Mouse (Mus musculus): ENCODE measurements around the gene Ak8. TPM values are rescaled to one million over a fixed set of nuclear protein-coding genes. Genes with fewer than 3 reads are reported as not detected.

Gene Ak8
- polyA plus RNA-seq, 1 experiment from 2014 or later, result 0.41 TPM

GRCm38 (mm10) chr2:28780001-28780782, 80.2 kb downstream of the Ak8 start:
- H3K36me3 ChIP-seq (replicated peaks; ENCODE audit: insufficient read depth, low read length), result no peaks in the 10 kb centered on the region
- H3K4me2 ChIP-seq (ENCODE audit: low read depth, low read length), result no peak overlapping the region
- no peak overlapping the region for H3K4me3 ChIP-seq (ENCODE audit: low read depth, low read length)
- no peaks in the 10 kb centered on the region for H3K4me1 ChIP-seq (ENCODE audit: insufficient read depth)
- no peak overlapping the region for H3K27ac ChIP-seq (ENCODE audit: low read depth)
- DNase-seq (no peak), ATAC-seq (no peak)
- H3K9me3 ChIP-seq (ENCODE audit: low read length), result no peaks in the 10 kb centered on the region
- no peaks in the 10 kb centered on the region for H3K27me3 ChIP-seq (ENCODE audit: insufficient read depth, low read length)
- whole genome bisulfite sequencing (ENCODE audit: insufficient replicate concordance), result 69% methylated on average over 16 of the region's 16 CpGs
- TF ChIP-seq CTCF (IDR thresholded peaks at IDR 0.05; ENCODE audit: low read depth) (no peak), EP300 (IDR thresholded peaks at IDR 0.05; ENCODE audit: low read depth) (no peak)
- H3K9ac ChIP-seq (replicated peaks), result no peak overlapping the region

DNA sequence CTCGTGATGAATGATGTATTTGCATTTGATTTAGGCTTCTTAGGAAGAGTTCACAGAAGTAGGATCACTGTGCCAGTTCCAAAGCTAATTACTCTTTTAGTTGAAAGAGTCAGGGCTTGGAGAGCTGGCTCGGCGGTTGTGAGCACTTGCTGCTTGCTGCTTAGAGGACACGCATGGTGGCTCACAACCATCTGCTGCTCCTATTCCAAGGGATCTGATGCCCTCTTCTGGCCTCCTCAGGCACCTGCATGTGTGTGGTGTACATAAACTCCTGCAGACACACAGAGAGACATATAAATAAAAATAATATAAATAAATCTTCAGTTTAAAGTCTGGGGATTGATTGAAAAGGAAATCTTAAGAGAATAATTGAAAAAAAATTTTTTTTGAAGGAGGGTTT, 81.3 kb downstream of the Ak8 start:
- no peak overlapping the region for H3K27ac ChIP-seq (ENCODE audit: low read depth)
- no peaks in the 10 kb centered on the region for H3K4me1 ChIP-seq (ENCODE audit: insufficient read depth)
- WGBS (ENCODE audit: insufficient replicate concordance), result 91% methylated on average over 4 of the region's 4 CpGs
- DNase-seq, result no peak
- H3K36me3 ChIP-seq (replicated peaks; ENCODE audit: insufficient read depth, low read length), result no peaks in the 10 kb centered on the region
- no peaks in the 10 kb centered on the region for H3K27me3 ChIP-seq (ENCODE audit: insufficient read depth, low read length)
- H3K9ac ChIP-seq (replicated peaks), result no peak overlapping the region
- H3K4me3 ChIP-seq (ENCODE audit: low read depth, low read length), result no peak overlapping the region
- H3K9me3 ChIP-seq (ENCODE audit: low read length), result no peaks in the 10 kb centered on the region
- H3K4me2 ChIP-seq (ENCODE audit: low read depth, low read length), result no peak overlapping the region
- ATAC-seq, result no peak
- no peak for TF ChIP-seq EP300 (IDR thresholded peaks at IDR 0.05; ENCODE audit: low read depth)
- 0 out of 2 replicates have a peak, but pooled peaks have one; percentile 13 for TF ChIP-seq CTCF (IDR thresholded peaks at IDR 0.05; ENCODE audit: low read depth)

DNA sequence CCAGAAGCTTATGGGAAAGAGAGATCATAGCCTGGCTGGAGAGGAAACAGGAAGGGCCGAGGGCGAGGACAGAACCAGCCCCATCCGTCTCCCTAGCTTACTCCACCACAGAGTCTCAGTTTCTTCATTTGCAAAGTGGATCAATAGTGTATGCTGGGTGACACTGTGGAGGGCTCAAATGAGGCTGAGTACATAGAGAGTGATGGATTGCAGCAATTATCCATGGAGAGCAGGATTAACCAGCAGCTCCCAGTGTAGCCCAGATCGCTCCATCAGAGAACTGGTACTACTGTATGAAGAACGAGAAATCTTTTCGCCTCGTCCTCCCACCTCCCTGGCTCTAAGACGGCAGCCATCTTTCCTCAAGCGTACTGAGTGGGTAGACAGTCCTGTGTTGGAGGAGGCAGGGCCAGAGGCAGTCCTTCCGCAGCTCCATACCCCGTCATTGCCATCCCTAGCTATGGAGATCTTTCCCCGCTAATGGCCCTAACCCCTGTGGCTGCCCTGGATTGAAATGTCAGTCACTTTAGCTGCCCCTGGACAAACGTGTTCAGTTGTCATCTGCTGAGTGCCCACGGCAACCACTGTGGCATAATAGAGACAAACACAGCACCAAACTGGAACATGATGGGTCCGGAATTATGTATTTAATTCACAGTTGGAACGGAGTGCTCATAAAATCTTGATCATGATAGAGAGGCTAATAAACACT, 86.5 kb downstream of the Ak8 start:
- no peak overlapping the region for H3K9ac ChIP-seq (replicated peaks)
- H3K27ac ChIP-seq (ENCODE audit: low read depth), result no peak overlapping the region
- H3K4me2 ChIP-seq (ENCODE audit: low read depth, low read length), result no peak overlapping the region
- TF ChIP-seq CTCF (IDR thresholded peaks at IDR 0.05; ENCODE audit: low read depth) (no peak), EP300 (IDR thresholded peaks at IDR 0.05; ENCODE audit: low read depth) (no peak)
- ATAC-seq (no peak), DNase-seq (no peak)
- WGBS (ENCODE audit: insufficient replicate concordance), result 71% methylated on average over 16 of the region's 16 CpGs
- H3K4me1 ChIP-seq (ENCODE audit: insufficient read depth), result no peaks in the 10 kb centered on the region
- H3K9me3 ChIP-seq (ENCODE audit: low read length), result no peaks in the 10 kb centered on the region
- H3K4me3 ChIP-seq (ENCODE audit: low read depth, low read length), result no peak overlapping the region
- no peaks in the 10 kb centered on the region for H3K36me3 ChIP-seq (replicated peaks; ENCODE audit: insufficient read depth, low read length)
- no peaks in the 10 kb centered on the region for H3K27me3 ChIP-seq (ENCODE audit: insufficient read depth, low read length)

DNA sequence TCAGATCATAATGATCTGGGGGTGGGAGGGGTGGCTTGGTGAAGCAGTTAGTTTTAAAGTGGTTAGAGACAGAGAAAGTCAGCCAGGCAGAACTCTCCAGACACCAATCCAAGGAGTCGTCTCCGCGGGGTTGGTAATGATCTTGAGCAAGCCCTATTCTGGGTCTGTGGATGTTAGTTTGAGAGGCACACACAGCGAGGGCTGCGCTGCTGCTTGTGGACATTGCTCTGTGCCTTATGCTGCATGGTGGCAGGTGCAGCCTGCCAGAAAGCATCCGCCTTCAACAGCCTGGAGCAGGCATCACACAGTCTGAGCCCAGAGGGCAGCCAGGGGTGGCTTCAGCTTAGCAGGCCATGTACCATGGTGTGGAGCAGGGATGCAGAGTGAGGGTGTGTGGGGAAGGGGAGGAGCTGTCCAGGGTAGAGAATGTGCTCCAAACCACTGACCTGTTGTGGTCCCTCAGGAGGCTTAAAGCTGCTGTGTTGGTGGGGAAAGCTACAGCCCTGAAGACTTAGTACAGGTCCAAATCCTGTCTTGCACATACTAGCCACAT, 87.2 kb downstream of the Ak8 start:
- TF ChIP-seq CTCF (IDR thresholded peaks at IDR 0.05; ENCODE audit: low read depth) (no peak), EP300 (IDR thresholded peaks at IDR 0.05; ENCODE audit: low read depth) (no peak)
- no peak overlapping the region for H3K4me3 ChIP-seq (ENCODE audit: low read depth, low read length)
- no peak overlapping the region for H3K27ac ChIP-seq (ENCODE audit: low read depth)
- H3K4me1 ChIP-seq (ENCODE audit: insufficient read depth), result no peaks in the 10 kb centered on the region
- ATAC-seq, result no peak
- H3K4me2 ChIP-seq (ENCODE audit: low read depth, low read length), result no peak overlapping the region
- no peaks in the 10 kb centered on the region for H3K36me3 ChIP-seq (replicated peaks; ENCODE audit: insufficient read depth, low read length)
- no peaks in the 10 kb centered on the region for H3K9me3 ChIP-seq (ENCODE audit: low read length)
- no peak for DNase-seq
- WGBS (ENCODE audit: insufficient replicate concordance), result 79% methylated on average over 6 of the region's 6 CpGs
- no peak overlapping the region for H3K9ac ChIP-seq (replicated peaks)
- H3K27me3 ChIP-seq (ENCODE audit: insufficient read depth, low read length), result no peaks in the 10 kb centered on the region

GRCm38 (mm10) chr2:28792931-28793610, 93.1 kb downstream of the Ak8 start:
- DNase-seq (no peak), ATAC-seq (no peak)
- no peaks in the 10 kb centered on the region for H3K27me3 ChIP-seq (ENCODE audit: insufficient read depth, low read length)
- no peaks in the 10 kb centered on the region for H3K9me3 ChIP-seq (ENCODE audit: low read length)
- H3K4me2 ChIP-seq (ENCODE audit: low read depth, low read length), result no peak overlapping the region
- WGBS (ENCODE audit: insufficient replicate concordance), result 20% methylated on average over 5 of the region's 6 CpGs
- H3K9ac ChIP-seq (replicated peaks), result no peak overlapping the region
- H3K4me3 ChIP-seq (ENCODE audit: low read depth, low read length), result no peak overlapping the region
- H3K36me3 ChIP-seq (replicated peaks; ENCODE audit: insufficient read depth, low read length), result no peaks in the 10 kb centered on the region
- H3K4me1 ChIP-seq (ENCODE audit: insufficient read depth), result no peaks in the 10 kb centered on the region
- no peak overlapping the region for H3K27ac ChIP-seq (ENCODE audit: low read depth)
- TF ChIP-seq CTCF (IDR thresholded peaks at IDR 0.05; ENCODE audit: low read depth) (no peak), EP300 (IDR thresholded peaks at IDR 0.05; ENCODE audit: low read depth) (no peak)

- H3K4me2 ChIP-seq (ENCODE audit: low read depth, low read length), result no peak overlapping the region
- H3K9me3 ChIP-seq (ENCODE audit: low read length), result no peaks in the 10 kb centered on the region
- TF ChIP-seq EP300 (IDR thresholded peaks at IDR 0.05; ENCODE audit: low read depth) (no peak), CTCF (IDR thresholded peaks at IDR 0.05; ENCODE audit: low read depth) (peak; percentile 45)
- no peak overlapping the region for H3K27ac ChIP-seq (ENCODE audit: low read depth)
- ATAC-seq, result no peak
- DNase-seq, result no peak
- WGBS (ENCODE audit: insufficient replicate concordance), result 70% methylated on average over 5 of the region's 5 CpGs
- no peak overlapping the region for H3K9ac ChIP-seq (replicated peaks)
- no peaks in the 10 kb centered on the region for H3K36me3 ChIP-seq (replicated peaks; ENCODE audit: insufficient read depth, low read length)
- no peak overlapping the region for H3K4me3 ChIP-seq (ENCODE audit: low read depth, low read length)
- H3K27me3 ChIP-seq (ENCODE audit: insufficient read depth, low read length), result no peaks in the 10 kb centered on the region
- H3K4me1 ChIP-seq (ENCODE audit: insufficient read depth), result no peaks in the 10 kb centered on the region
These were observed 94.7 kb downstream of the Ak8 start for GRCm38 (mm10) chr2:28794623-28795022.
